Mouse (Mus musculus): Measurements from ENCODE around the gene Cyb5r1. TPM values are rescaled to one million over a fixed set of nuclear protein-coding genes. Genes with fewer than 3 reads are reported as not detected.
A peak's percentile ranks its signal among the peaks of the same experiment; 100 is the strongest.
"Not testable (repeated sequence)": the region's sequence is repeated elsewhere in the genome, so short reads cannot be mapped to it uniquely, and the experiment has no call there.

Cyb5r1 gene
- total RNA-seq, 4 experiments from 2014 or later: 22.7 to 30.1 (median 25.8) TPM

DNA sequence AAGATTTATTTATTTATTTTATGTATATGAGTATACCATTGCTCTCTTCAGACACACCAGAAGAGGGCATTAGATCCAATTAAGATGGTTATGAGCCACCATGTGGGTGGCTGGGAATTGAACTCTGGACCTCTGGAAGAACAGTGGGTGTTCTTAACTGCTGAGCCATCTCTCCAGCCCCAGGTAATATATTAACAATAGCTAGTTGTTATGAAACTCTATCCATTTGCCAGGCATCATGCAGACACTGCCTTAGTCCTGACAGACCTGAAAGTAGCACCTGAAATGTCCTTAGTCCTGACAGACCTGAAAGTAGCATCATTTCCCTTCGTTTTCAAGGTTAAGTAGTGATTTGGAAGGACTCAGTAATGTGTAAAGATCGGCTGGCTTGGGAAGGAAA, 8.7 kb downstream of the Cyb5r1 start:
- DNase-seq (ENCODE audit: low spot score in 2 of 2): no peak

DNA sequence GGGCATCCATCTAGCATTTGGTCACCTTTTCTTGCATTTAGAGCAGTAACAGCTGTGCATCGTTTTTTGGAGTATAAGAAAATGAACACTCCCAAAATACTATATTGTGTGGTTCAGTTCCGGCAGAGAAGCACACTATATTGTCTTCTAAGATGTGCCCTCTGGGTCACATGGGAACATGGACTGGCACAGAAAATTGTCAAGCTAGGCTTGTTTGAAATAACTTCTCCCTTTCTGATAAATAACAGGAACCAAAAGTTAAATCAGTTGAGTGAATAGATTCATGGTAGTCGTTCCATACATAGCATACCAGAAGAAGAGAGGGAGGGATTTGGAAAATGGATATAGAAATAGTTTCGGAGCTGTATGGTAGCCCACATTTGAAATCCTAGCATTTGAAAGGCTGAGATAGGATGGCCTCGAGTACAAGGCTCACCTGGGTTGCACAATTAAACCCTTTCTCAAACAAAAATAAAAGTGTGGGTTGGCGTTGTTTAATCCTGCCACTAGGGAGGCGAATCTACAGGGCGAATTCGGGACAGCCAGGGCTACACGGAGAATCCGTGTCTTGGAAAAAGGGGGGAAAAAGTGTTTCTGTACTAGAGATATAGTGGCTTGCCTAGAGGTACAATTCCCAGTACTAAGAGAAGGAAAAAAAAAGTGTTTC, 9.3 kb downstream of the Cyb5r1 start:
- DNase-seq (ENCODE audit: low spot score in 2 of 2): no peak

DNA sequence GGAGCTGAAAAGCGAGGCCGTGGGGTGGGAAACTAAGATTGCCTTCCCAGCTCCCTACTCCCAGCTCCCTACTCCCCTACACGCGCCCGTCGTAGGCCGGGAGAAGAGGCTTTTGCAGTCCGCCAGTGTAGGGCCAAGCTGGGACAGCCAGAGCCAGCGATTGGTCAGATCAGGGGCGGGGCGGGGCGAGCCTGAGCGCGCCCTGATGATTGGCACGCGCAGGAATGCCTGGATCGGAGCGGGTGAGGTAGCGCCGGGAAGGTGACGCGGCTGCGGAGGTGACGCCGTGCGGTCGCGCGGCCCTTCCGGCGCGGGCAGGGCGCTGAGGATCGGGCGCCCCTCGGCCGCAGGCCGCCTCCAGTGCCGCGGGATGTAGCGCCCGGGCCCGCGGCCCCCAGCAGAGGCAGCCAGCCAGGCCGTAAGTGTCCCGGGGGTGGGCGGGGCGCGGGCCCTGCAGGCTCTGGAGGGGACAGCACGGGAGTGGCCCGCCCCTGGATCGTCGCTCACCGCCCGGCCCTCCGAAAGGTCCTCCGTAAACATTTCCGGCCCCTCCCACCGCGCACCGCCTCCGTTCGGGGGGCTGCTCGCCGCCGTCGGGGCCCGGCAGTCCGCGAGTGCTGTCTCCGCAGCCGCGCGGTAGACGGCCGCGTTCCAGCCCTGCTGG, 9.9 kb downstream of the Cyb5r1 start, which contains the start of gene Adipor1:
Gene Adipor1, plus strand, starts transcription at position 211 of the 664 bp plus-strand sequence.
- DNase-seq (ENCODE audit: low spot score in 2 of 2): peak; percentile 84 to 98

DNA sequence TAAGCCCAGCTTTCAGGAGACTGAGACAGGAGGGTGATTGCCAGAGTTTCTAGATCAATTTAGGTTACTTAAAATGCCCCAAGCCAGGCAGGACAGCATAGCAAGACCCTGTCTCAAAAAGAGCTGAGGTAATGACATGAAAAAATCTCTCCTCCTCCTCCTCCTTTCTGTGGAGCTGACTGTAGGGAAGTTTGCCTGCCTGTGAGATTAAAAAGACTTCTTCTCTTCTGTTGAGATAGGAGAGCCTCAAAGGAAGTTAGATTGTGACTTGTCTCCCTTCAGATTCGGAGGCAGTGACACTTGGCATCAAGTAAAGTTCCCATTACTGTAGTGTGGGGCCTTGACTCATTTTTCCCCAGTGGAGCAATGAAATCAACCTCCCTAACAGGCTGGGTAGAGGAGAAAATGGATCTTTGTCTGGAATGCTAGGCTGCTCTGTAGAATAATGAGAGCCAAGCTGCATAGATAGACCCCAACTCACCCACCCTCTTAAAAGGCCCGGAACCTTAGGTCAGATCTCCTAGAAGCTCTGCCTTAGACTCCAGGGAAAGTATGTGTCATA, 13.1 kb downstream of the Cyb5r1 start:
- DNase-seq (ENCODE audit: low spot score in 2 of 2): no peak

DNA sequence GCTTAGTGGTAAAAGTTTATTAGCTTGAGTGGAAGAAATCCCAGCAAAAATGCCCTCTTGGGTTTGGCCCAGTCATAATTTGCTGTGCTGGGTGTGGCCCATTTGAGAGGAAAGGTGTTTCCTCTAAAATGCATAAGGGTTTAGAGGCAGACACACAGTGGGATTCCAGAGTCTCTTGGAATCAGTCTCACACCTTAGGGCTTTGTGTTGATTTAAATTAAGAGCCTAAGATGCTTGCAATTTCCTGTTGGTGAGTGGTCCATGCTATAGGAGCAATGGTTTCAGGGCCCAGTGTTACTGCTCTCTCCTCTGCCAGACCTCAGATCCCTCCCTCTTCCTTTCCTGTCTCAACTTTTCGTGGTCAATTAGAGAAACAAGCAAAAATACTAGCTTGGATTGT, 13.8 kb downstream of the Cyb5r1 start:
- DNase-seq (ENCODE audit: low spot score in 2 of 2): no peak

DNA sequence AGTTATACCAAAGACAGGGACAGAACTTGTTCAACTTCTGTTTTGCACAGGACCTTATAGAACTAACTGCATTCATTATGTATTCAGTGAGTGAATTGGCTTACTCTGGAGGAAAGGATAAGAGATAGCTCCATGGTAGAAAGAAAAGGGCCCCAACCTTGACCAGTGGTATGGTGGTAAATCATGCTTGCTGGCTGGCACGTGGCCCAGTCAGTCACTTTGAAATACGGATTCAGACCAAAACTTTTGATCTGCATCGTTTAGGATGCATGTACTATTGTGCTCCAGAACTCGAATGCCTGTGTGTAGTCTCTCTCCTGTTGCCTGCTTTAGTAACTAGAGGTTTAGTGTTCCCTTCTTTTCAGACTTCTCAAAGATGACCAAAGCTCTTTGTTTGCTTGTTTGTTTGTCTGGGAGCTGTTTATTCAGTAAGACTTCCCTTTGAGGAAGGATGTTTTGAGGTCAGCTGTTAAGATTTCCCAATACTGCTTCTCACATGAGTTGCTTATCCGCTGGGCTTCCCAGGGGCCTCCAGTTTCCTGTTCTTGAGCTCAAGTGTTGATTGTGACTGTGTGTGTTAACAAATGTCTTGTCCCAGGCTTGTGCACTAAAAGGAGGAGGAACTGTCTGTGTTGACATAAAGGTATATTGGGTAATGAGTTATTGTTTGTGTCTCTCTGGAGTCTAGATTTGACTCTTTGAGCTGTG, 14.5 kb downstream of the Cyb5r1 start:
- no peak for DNase-seq (ENCODE audit: low spot score in 2 of 2)

DNA sequence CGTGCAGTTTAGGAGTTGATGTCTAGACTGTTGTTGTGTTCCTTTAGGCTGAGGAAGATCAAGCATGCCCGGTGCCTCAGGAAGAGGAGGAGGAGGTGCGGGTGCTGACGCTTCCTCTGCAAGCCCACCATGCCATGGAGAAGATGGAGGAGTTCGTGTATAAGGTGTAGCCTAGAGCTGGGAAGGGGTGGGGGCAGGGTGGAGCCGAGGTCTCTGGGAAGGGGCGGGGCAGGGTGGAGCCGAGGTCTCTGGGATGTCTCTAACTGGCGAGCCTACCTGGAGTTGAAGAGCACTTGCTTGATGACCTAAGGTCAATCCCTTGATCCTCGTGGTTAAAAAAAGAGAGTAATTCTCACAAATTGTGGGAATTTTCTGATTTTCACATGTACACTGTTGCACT, 18.6 kb downstream of the Cyb5r1 start:
- DNase-seq (ENCODE audit: low spot score in 2 of 2): no peak

DNA sequence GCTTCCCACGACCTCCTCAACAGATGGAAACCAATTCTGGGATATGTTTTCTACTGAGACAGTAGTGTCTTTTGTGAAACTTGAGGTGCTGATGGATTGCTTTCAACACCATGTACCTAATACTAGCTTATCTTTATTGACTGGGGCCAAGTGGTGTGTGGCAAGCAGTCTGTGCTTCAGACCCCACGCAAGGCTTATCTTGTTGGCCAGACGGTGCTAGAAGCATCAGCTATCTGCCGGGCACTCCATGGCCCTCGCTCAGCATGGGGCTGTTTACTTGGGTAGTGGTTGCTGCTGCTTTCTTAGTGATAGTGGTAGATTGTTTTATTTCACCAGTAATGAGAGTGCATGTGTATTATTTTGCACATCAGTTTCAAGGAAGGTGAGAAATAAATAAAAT, 20.9 kb downstream of the Cyb5r1 start:
- no peak for DNase-seq (ENCODE audit: low spot score in 2 of 2)

DNA sequence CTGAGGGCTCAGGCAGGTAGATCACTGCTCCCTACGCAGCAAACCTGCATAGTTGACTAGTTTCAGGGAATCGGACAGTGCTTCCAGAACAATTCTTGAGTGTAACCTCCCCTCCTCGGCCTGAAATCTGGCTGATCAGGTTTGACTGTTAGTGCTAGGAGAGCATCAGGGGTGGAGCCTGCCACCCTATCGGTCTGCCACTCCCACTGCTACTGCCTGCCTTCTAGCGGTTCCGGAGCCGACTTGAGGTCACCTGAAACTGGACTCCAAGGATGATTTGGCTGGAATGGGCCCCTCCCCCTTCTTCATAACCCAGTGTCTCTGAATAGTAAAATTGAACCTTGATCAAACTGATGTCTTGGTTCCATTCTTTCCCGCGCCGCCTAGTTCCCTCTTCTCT, 27.6 kb downstream of the Cyb5r1 start:
- DNase-seq (ENCODE audit: low spot score in 2 of 2): no peak

DNA sequence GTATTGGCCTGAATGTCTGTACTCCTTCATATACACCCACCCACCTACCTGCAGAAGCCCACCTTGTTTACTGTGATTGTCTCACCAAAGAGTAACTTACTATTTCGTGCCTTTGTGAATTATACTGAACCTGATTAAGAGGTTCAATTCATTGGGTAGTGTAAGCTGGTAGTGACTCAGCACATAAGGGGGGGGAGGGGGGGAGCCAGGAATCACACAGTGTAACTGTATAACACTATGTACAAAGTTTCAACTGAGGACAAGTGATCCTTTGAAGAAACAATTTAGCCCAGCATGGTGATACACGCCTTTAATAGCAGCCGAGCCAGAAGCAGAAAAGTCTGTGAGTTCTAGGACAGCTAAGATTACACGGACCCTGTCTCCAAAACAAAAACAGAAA, 28.1 kb downstream of the Cyb5r1 start:
- DNase-seq (ENCODE audit: low spot score in 2 of 2): no peak

DNA sequence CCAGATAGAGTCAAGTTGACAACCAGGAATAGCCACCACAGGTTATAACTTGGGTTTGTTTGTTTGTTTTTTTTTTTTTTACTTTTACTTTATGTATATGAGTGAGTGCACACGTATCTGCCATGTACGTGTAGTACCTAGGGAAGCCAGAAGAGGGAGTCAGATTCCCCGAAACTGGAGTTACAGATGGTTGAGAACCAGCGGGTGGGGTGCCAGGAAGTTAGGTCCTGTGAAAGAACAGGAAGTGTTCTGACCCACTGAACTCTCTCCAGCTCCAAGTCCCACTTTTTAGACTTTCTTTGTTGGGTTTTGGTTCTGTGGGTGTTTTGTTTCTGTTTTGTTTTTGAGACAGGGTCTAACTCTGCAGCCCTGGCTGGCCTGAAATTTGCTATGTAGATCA, 30.1 kb downstream of the Cyb5r1 start:
- DNase-seq (ENCODE audit: low spot score in 2 of 2): no peak

DNA sequence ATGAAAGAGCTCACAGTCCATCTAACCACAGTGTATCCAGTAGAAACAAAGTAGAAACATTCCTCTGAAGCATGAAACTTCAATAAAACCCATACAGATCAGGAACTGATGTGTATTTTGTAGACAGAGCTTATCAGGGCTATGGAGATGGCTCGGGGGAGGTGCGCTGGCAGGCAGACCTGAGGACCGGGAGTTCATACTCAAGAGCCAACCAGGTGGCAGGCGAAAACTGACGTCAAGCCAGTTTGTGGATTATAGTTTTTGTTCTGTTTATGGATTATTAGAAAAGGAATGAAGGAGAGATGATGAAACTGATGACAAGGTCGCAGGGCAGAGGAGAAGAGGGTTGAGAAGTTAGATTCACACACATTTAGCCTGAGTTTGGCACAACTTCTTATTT, 35.1 kb downstream of the Cyb5r1 start:
- no peak for DNase-seq (ENCODE audit: low spot score in 2 of 2)

DNA sequence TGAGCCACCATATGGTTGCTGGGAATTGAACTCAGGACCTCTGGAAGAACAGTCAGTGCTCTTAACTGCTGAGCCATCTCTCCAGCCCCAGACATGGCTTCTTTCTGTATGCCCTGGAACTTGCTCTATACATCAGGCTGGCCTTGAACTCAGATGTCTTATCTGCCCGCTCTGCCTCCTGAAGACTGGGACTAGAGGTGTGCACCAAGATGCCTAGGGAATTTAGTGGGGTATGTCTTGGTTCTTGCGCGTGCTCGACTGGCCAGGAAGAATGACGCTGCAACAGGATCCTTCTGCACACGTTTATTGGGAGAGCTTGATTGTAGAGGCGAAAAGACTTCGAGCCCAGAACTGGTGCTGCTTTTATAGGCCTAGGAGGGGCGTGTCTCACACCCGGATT, 36.4 kb downstream of the Cyb5r1 start:
- not testable (repeated sequence) for DNase-seq (ENCODE audit: low spot score in 2 of 2)

DNA sequence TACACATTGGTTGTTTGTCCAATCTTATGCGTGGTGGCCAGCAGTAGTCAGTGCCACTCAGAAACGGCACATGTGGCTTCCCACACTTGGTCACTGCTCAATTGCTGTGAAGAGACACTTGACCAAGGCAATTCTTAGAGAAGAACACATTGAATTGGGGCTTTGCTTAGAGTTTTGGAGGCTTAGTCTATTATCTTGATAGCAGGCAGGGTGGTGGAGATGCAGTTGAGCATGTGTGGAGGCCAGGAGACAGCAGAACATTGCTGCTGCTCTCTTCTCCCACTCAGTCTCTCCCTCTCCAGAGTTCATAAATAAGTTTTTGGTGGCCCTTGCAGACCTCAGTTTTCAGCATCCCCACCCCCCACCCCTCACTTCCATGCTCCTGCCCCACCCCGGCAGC, 37.0 kb downstream of the Cyb5r1 start:
- no peak for DNase-seq (ENCODE audit: low spot score in 2 of 2)

DNA sequence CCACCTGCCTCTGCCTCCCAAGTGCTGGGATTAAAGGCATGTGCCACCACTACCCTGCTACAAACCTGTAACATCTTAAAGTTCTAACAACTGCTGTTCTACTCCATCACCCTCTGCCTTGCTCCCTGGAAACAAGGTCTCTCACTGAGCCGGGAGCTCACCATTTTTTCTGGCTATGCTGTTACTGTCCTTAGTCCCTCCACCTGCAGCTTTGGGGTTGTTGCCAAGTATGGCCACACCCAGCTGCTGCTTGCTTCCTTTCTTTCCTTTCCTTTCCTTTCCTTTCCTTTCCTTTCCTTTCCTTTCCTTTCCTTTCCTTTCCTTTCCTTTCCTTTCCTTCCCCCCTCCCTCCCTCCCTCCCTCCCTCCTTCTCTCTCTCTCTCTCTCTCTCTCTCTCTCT, 37.9 kb downstream of the Cyb5r1 start:
- not testable (repeated sequence) for DNase-seq (ENCODE audit: low spot score in 2 of 2)

DNA sequence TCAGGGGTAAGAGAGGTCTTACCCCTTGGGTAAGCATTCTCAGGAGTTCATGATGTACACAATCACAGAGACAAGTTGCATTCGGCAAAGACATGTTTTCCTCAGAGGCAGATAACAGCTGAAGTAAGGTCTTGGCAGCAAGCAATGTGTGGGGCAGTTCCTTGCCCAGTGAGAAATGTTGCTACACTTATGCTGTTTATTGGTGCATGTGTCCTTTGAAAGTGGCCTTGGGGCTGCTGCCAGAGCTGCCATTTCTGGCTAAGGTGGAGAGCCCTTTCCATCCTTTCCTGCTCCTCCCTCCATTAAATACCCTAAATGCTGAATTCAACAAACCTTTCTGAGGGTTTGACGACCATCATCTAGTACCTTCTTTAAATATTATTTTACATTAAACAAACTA, 40.1 kb downstream of the Cyb5r1 start:
- DNase-seq (ENCODE audit: low spot score in 2 of 2): no peak

DNA sequence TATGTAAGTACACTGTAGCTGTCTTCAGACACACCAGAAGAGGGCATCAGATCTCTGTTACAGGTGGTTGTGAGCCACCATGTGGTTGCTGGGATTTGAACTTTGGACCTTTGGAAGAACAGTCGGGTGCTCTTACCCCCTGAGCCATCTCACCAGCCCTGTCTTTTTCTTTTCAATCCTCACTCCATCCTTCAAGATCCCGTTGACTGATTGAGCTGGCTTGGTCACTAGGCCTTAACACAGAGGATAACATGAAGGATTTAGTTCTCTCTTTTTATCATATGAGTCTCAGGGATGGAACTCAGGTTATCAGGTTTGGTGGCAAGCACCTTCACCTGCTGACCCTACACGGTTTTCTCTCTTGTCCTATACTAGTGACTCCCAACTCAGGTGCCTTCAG, 43.2 kb downstream of the Cyb5r1 start:
- DNase-seq (ENCODE audit: low spot score in 2 of 2): not testable (repeated sequence)

DNA sequence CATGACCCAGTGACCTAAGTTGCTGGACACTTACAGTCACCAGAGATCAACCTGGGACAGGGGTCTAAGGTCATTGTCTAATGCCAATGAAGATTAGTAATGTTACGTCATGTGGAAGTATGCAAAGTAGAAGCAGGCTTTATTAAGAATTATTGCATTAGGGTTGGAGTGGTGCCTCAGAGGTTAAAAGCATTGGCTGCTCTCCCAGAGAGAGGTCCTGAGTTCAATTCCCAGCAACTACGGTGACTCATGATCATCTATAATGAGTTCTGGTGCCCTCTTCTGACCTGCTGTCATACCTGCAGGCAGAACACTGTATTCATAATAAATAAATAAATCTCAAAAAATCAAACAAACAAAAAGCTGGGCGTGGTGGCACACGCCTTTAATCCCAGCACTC, 44.8 kb downstream of the Cyb5r1 start:
- DNase-seq (ENCODE audit: low spot score in 2 of 2): no peak

DNA sequence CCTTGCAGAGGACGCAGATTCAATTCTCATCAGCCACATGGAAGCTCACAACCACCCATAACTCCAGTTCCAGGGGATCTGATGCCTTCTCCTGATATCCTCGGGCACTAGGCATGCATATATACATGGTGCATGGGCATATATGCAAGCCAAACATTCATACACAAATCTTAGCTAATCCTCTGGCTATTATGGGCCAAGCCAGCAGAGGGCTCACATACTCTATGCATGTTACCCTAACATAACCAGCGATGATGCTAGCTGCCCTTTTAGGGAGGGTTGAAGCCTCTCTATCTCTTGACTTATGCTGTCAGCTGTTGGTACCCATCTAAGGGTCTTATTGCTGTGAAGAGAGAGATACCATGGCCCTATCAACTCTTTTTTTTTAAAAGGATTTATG, 45.6 kb downstream of the Cyb5r1 start:
- no peak for DNase-seq (ENCODE audit: low spot score in 2 of 2)

DNA sequence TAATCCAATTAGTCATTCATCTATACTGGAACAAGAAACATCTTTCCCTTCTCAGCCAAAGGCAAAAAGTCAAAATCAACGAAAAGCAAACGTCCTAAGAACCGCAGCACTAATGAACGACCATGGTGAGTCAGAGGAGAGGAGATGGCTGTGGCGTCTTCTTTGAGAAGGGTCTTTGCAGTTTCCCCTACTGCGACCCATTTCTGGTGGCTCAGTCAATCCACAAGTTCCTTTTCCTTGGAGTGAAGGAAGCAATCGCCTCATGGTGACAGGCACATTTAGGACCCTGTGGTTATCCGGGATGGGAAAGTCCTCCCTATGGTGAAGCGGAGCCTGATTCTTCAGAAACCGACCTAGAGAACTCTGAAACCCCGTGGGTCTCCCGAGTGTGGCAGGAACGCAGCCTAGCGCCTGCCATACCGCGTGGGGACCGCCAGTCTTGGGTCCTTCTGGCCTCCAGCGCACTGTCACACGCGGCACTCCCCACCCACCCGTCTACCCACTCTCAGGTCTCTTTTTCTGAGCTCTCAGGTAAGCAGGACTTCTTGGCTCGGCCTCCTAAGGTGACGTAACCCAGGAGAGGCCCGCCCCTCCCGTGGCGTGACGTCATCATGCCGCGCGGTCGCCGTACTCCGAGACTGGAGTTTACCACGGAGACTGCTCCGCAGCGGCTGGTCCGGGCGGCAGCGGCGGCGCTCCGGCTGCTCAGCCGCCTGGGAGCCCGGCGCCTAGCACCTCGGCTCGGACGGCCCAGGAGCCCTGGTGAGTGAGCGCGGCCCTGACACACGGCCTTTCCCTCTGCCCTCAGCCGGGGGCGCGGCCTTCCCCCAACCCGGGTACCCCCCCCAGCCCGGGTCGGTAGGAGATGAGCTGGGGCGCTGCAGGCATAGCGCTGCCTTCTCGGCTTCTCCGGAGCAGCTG, 49.8 kb downstream of the Cyb5r1 start, which contains the start of gene Klhl12:
Gene Klhl12, plus strand, starts transcription at position 628 of the 921 bp plus-strand sequence.
- DNase-seq (ENCODE audit: low spot score in 2 of 2): peak; percentile 91 to 97

DNA sequence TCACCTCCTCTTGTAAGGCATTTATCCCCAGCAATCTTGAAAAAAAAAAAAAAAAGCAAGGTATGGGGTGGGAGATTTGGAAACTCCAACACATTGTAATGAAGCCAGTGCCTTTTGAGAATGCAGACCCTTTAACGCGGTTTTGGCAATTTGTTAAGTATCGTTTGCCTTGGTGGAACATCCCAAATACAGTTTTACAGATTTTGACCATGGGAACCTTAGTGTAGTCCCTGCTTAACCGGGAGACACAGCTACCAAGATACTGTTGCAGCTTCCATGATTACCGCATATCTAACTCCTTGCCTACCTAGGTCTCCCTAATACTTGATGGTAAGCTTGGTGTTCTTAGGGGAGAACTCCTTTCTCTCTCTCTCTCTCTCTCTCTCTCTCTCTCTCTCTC, 50.7 kb downstream of the Cyb5r1 start:
- DNase-seq (ENCODE audit: low spot score in 2 of 2): no peak

Data from left cerebral cortex, adult 8-10 months (tissue).